Mouse (Mus musculus): Measurements from ENCODE around the gene Vstm4. TPM values are rescaled to one million over a fixed set of nuclear protein-coding genes. Genes with fewer than 3 reads are reported as not detected.

Gene Vstm4
- polyA plus RNA-seq, 1 experiment from 2014 or later: 5.2 TPM

GRCm38 (mm10) chr14:32842052-32842451, 14.5 kb upstream of the Vstm4 start:
- Histone ChIP-seq H3K9me3 (ENCODE audit: control insufficient read depth, low read length) (no peaks in the 10 kb centered on the region; the same call in 1 of the 2 replicates), H3K4me3 (ENCODE audit: low read depth, low read length) (no peak overlapping the region), H3K36me3 (ENCODE audit: control insufficient read depth, insufficient read depth, low read length) (no peaks in the 10 kb centered on the region), H3K9ac (replicated peaks; ENCODE audit: low read depth, low read length) (no peak overlapping the region), H3K27me3 (ENCODE audit: control insufficient read depth, insufficient read depth, low read length) (no peaks in the 10 kb centered on the region), H3K27ac (ENCODE audit: low read depth, low read length) (no peak overlapping the region), H3K4me2 (ENCODE audit: low read depth, low read length) (no peak overlapping the region), H3K4me1 (ENCODE audit: control insufficient read depth, insufficient read depth, low read length) (no peaks in the 10 kb centered on the region)
- ATAC-seq (ENCODE audit: low read depth): no peak

- Histone ChIP-seq H3K27me3 (ENCODE audit: control insufficient read depth, insufficient read depth, low read length) (no peaks in the 10 kb centered on the region), H3K9ac (replicated peaks; ENCODE audit: low read depth, low read length) (no peak overlapping the region), H3K36me3 (ENCODE audit: control insufficient read depth, insufficient read depth, low read length) (no peaks in the 10 kb centered on the region), H3K4me1 (ENCODE audit: control insufficient read depth, insufficient read depth, low read length) (no peaks in the 10 kb centered on the region), H3K4me3 (ENCODE audit: low read depth, low read length) (no peak overlapping the region), H3K9me3 (ENCODE audit: control insufficient read depth, low read length) (no peaks in the 10 kb centered on the region), H3K27ac (ENCODE audit: low read depth, low read length) (no peak overlapping the region), H3K4me2 (ENCODE audit: low read depth, low read length) (no peak overlapping the region)
- 90% methylated on average over 4 of the region's 4 CpGs for WGBS
- no peak for ATAC-seq (ENCODE audit: low read depth)
Measured at GRCm38 (mm10) chr14:32854059-32854458, 2.5 kb upstream of the Vstm4 start.

GRCm38 (mm10) chr14:32856246-32856645, 310 bp upstream of the Vstm4 start:
- no peak overlapping the region for H3K27ac ChIP-seq (ENCODE audit: low read depth, low read length)
- 0 out of 2 replicates have a peak, but pooled peaks cover 2% of the 10 kb centered on the region for H3K4me1 ChIP-seq (ENCODE audit: control insufficient read depth, insufficient read depth, low read length)
- peak overlapping the region; percentile 68; the same call in 1 of the 2 replicates for H3K9ac ChIP-seq (replicated peaks; ENCODE audit: low read depth, low read length)
- peak overlapping the region; percentile 46; the same call in 1 of the 2 replicates for H3K4me3 ChIP-seq (ENCODE audit: low read depth, low read length)
- no peaks in the 10 kb centered on the region for H3K9me3 ChIP-seq (ENCODE audit: control insufficient read depth, low read length)
- H3K36me3 ChIP-seq (ENCODE audit: control insufficient read depth, insufficient read depth, low read length): no peaks in the 10 kb centered on the region
- H3K27me3 ChIP-seq (ENCODE audit: control insufficient read depth, insufficient read depth, low read length): no peaks in the 10 kb centered on the region
- WGBS: 51% methylated on average over 5 of the region's 5 CpGs
- no peak for ATAC-seq (ENCODE audit: low read depth)
- H3K4me2 ChIP-seq (ENCODE audit: low read depth, low read length): peak overlapping the region; percentile 94

GRCm38 (mm10) chr14:32858361-32858760, 1.8 kb downstream of the Vstm4 start:
- H3K4me2 ChIP-seq (ENCODE audit: low read depth, low read length): no peak overlapping the region
- no peak for ATAC-seq (ENCODE audit: low read depth)
- H3K4me1 ChIP-seq (ENCODE audit: control insufficient read depth, insufficient read depth, low read length): 0 out of 2 replicates have a peak, but pooled peaks cover 4% of the 10 kb centered on the region
- no peak overlapping the region for H3K27ac ChIP-seq (ENCODE audit: low read depth, low read length)
- no peaks in the 10 kb centered on the region for H3K36me3 ChIP-seq (ENCODE audit: control insufficient read depth, insufficient read depth, low read length)
- 90% methylated on average over 10 of the region's 10 CpGs for WGBS
- H3K4me3 ChIP-seq (ENCODE audit: low read depth, low read length): no peak overlapping the region
- H3K9me3 ChIP-seq (ENCODE audit: control insufficient read depth, low read length): no peaks in the 10 kb centered on the region
- H3K27me3 ChIP-seq (ENCODE audit: control insufficient read depth, insufficient read depth, low read length): no peaks in the 10 kb centered on the region
- no peak overlapping the region for H3K9ac ChIP-seq (replicated peaks; ENCODE audit: low read depth, low read length)

GRCm38 (mm10) chr14:32858941-32859510, 2.5 kb downstream of the Vstm4 start:
- Histone ChIP-seq H3K36me3 (ENCODE audit: control insufficient read depth, insufficient read depth, low read length) (no peaks in the 10 kb centered on the region), H3K27me3 (ENCODE audit: control insufficient read depth, insufficient read depth, low read length) (no peaks in the 10 kb centered on the region), H3K27ac (ENCODE audit: low read depth, low read length) (no peak overlapping the region), H3K4me3 (ENCODE audit: low read depth, low read length) (no peak overlapping the region), H3K4me1 (ENCODE audit: control insufficient read depth, insufficient read depth, low read length) (0 out of 2 replicates have a peak, but pooled peaks cover 4% of the 10 kb centered on the region), H3K9ac (replicated peaks; ENCODE audit: low read depth, low read length) (no peak overlapping the region), H3K9me3 (ENCODE audit: control insufficient read depth, low read length) (no peaks in the 10 kb centered on the region), H3K4me2 (ENCODE audit: low read depth, low read length) (no peak overlapping the region)
- ATAC-seq (ENCODE audit: low read depth): no peak
- 72% methylated on average over 6 of the region's 6 CpGs for WGBS

- no peak overlapping the region for H3K9ac ChIP-seq (replicated peaks; ENCODE audit: low read depth, low read length)
- WGBS: 62% methylated on average over 11 of the region's 11 CpGs
- no peak for ATAC-seq (ENCODE audit: low read depth)
Measured at GRCm38 (mm10) chr14:32859831-32860569, 3.4 kb downstream of the Vstm4 start.

GRCm38 (mm10) chr14:32861149-32861581, 4.6 kb downstream of the Vstm4 start:
- H3K36me3 ChIP-seq (ENCODE audit: control insufficient read depth, insufficient read depth, low read length): no peaks in the 10 kb centered on the region
- no peak overlapping the region for H3K4me3 ChIP-seq (ENCODE audit: low read depth, low read length)
- H3K27ac ChIP-seq (ENCODE audit: low read depth, low read length): no peak overlapping the region
- no peak overlapping the region for H3K9ac ChIP-seq (replicated peaks; ENCODE audit: low read depth, low read length)
- 0 out of 2 replicates have a peak, but pooled peaks cover 4% of the 10 kb centered on the region for H3K4me1 ChIP-seq (ENCODE audit: control insufficient read depth, insufficient read depth, low read length)
- H3K27me3 ChIP-seq (ENCODE audit: control insufficient read depth, insufficient read depth, low read length): no peaks in the 10 kb centered on the region
- H3K4me2 ChIP-seq (ENCODE audit: low read depth, low read length): no peak overlapping the region
- ATAC-seq (ENCODE audit: low read depth): no peak
- H3K9me3 ChIP-seq (ENCODE audit: control insufficient read depth, low read length): no peaks in the 10 kb centered on the region
- WGBS: 32% methylated on average over 6 of the region's 6 CpGs

More at GRCm38 (mm10) chr14:32859831-32860569, 3.4 kb downstream of the Vstm4 start:
- no peak overlapping the region for H3K4me3 ChIP-seq (ENCODE audit: low read depth, low read length)
- no peaks in the 10 kb centered on the region for H3K9me3 ChIP-seq (ENCODE audit: control insufficient read depth, low read length)
- H3K36me3 ChIP-seq (ENCODE audit: control insufficient read depth, insufficient read depth, low read length): no peaks in the 10 kb centered on the region
- no peak overlapping the region for H3K4me2 ChIP-seq (ENCODE audit: low read depth, low read length)
- H3K4me1 ChIP-seq (ENCODE audit: control insufficient read depth, insufficient read depth, low read length): 0 out of 2 replicates have a peak, but pooled peaks cover 4% of the 10 kb centered on the region
- no peaks in the 10 kb centered on the region for H3K27me3 ChIP-seq (ENCODE audit: control insufficient read depth, insufficient read depth, low read length)
- H3K27ac ChIP-seq (ENCODE audit: low read depth, low read length): no peak overlapping the region

GRCm38 (mm10) chr14:32861656-32862055, 5.1 kb downstream of the Vstm4 start:
- no peak overlapping the region for H3K4me3 ChIP-seq (ENCODE audit: low read depth, low read length)
- WGBS: 43% methylated on average over 2 of the region's 2 CpGs
- no peaks in the 10 kb centered on the region for H3K9me3 ChIP-seq (ENCODE audit: control insufficient read depth, low read length)
- ATAC-seq (ENCODE audit: low read depth): no peak
- no peaks in the 10 kb centered on the region for H3K36me3 ChIP-seq (ENCODE audit: control insufficient read depth, insufficient read depth, low read length)
- 0 out of 2 replicates have a peak, but pooled peaks cover 4% of the 10 kb centered on the region for H3K4me1 ChIP-seq (ENCODE audit: control insufficient read depth, insufficient read depth, low read length)
- H3K27ac ChIP-seq (ENCODE audit: low read depth, low read length): no peak overlapping the region
- no peaks in the 10 kb centered on the region for H3K27me3 ChIP-seq (ENCODE audit: control insufficient read depth, insufficient read depth, low read length)
- no peak overlapping the region for H3K4me2 ChIP-seq (ENCODE audit: low read depth, low read length)
- no peak overlapping the region for H3K9ac ChIP-seq (replicated peaks; ENCODE audit: low read depth, low read length)

GRCm38 (mm10) chr14:32865331-32865730, 8.8 kb downstream of the Vstm4 start:
- no peak overlapping the region for H3K27ac ChIP-seq (ENCODE audit: low read depth, low read length)
- H3K9ac ChIP-seq (replicated peaks; ENCODE audit: low read depth, low read length): no peak overlapping the region
- H3K4me2 ChIP-seq (ENCODE audit: low read depth, low read length): no peak overlapping the region
- no peak for ATAC-seq (ENCODE audit: low read depth)
- 83% methylated on average over 3 of the region's 3 CpGs for WGBS
- no peaks in the 10 kb centered on the region for H3K36me3 ChIP-seq (ENCODE audit: control insufficient read depth, insufficient read depth, low read length)
- no peak overlapping the region for H3K4me3 ChIP-seq (ENCODE audit: low read depth, low read length)
- 0 out of 2 replicates have a peak, but pooled peaks cover 4% of the 10 kb centered on the region for H3K4me1 ChIP-seq (ENCODE audit: control insufficient read depth, insufficient read depth, low read length)
- no peaks in the 10 kb centered on the region for H3K9me3 ChIP-seq (ENCODE audit: control insufficient read depth, low read length)
- H3K27me3 ChIP-seq (ENCODE audit: control insufficient read depth, insufficient read depth, low read length): no peaks in the 10 kb centered on the region
